Mouse (Mus musculus): ENCODE data around the gene Mapk8. TPM values are rescaled to one million over a fixed set of nuclear protein-coding genes. Genes with fewer than 3 reads are reported as not detected.

The Mapk8 gene
- polyA plus RNA-seq, 1 experiment from 2014 or later: 14.3 TPM

- 0 out of 2 replicates have a peak, but pooled peaks have one; percentile 40 for TF ChIP-seq CTCF (IDR thresholded peaks at IDR 0.05; ENCODE audit: low read depth)
These were observed 44.6 kb downstream of the Mapk8 start for GRCm38 (mm10) chr14:33402331-33402730.

DNA sequence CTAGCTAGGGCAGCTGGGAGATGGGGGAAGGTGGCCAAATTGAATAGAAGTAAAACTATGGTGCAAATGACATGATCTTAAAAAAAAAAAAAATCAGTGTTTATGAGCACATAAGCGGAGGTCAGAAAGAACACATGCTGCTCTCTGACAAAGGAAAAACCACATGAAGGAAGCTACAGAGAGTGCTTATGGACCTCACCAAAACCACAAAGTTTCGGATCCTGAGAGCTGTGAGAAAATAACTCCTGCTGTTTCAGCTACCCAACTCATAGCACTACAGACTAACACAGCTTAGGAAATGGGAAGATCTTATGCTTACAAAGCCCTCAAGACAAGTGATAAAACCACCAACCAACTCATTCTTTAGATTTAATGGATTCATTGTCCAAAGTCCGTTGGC lies 46.9 kb downstream of the Mapk8 start:
- Histone ChIP-seq H3K4me1 (replicated peaks; ENCODE audit: insufficient read depth, low read length) (no peaks in the 10 kb centered on the region), H3K9ac (ENCODE audit: low read depth, low read length) (no peak overlapping the region), H3K4me2 (ENCODE audit: low read length) (no peak overlapping the region), H3K27ac (no peak overlapping the region), H3K27me3 (ENCODE audit: insufficient read depth, low read length) (no peaks in the 10 kb centered on the region), H3K4me3 (replicated peaks; ENCODE audit: low read depth, low read length) (no peak overlapping the region), H3K36me3 (ENCODE audit: insufficient read depth, low read length) (peaks cover 6% of the 10 kb centered on the region), H3K9me3 (replicated peaks; ENCODE audit: low read length) (no peaks in the 10 kb centered on the region)
- TF ChIP-seq CTCF (IDR thresholded peaks at IDR 0.05; ENCODE audit: low read depth): no peak
- ATAC-seq (replicated peaks; ENCODE audit: low FRiP score, low read depth) (no peak), DNase-seq (ENCODE audit: low spot score) (peak; percentile 10)
- 79% methylated on average over 3 of the region's 3 CpGs for WGBS

More at GRCm38 (mm10) chr14:33402331-33402730, 44.6 kb downstream of the Mapk8 start:
- H3K9me3 ChIP-seq (replicated peaks; ENCODE audit: low read length): no peaks in the 10 kb centered on the region
- DNase-seq (ENCODE audit: low spot score) (no peak), ATAC-seq (replicated peaks; ENCODE audit: low FRiP score, low read depth) (no peak)
- H3K4me2 ChIP-seq (ENCODE audit: low read length): no peak overlapping the region
- peaks cover 6% of the 10 kb centered on the region for H3K36me3 ChIP-seq (ENCODE audit: insufficient read depth, low read length)
- no peaks in the 10 kb centered on the region for H3K27me3 ChIP-seq (ENCODE audit: insufficient read depth, low read length)
- H3K9ac ChIP-seq (ENCODE audit: low read depth, low read length): no peak overlapping the region
- H3K4me1 ChIP-seq (replicated peaks; ENCODE audit: insufficient read depth, low read length): no peaks in the 10 kb centered on the region
- 97% methylated on average over 1 of the region's 1 CpGs for WGBS
- no peak overlapping the region for H3K4me3 ChIP-seq (replicated peaks; ENCODE audit: low read depth, low read length)
- no peak overlapping the region for H3K27ac ChIP-seq

DNA sequence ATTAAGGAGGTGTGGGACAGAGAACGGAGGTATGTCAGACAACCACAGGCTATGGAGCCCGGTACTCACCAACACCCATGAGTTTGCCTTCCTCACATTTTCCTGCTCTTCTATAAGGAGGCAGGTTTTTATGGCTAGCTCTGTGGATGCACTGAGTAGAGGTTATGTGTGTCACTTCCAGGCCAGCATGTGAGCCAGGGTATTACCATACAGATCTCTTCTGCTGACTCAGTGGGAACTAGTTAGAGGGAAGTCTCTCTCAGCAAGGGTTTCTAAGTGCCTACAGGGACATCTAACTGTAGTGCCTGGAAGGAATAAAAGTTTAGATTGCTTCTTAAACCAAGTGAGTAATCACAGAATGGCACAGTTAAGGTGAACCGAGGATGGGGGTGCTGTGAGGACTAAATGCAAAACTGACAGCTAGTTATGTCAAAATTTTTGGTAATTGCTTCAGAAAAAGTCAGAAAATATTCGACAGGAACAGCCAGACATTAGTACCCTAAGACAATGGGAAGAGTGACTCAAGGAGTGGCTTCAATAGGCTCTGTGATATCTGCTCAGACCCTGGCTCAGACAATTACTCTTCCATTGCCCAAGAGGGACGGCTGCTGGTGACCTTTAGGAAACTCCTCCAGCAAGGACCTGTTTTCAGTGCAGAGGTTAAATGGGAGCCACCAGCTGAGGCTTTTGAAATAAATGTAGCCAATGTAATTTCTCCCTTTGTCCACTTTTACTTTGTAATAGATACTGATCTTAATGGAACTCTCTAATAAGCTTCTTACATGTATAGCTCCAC lies 48.7 kb downstream of the Mapk8 start:
- ATAC-seq (replicated peaks; ENCODE audit: low FRiP score, low read depth): no peak

DNA sequence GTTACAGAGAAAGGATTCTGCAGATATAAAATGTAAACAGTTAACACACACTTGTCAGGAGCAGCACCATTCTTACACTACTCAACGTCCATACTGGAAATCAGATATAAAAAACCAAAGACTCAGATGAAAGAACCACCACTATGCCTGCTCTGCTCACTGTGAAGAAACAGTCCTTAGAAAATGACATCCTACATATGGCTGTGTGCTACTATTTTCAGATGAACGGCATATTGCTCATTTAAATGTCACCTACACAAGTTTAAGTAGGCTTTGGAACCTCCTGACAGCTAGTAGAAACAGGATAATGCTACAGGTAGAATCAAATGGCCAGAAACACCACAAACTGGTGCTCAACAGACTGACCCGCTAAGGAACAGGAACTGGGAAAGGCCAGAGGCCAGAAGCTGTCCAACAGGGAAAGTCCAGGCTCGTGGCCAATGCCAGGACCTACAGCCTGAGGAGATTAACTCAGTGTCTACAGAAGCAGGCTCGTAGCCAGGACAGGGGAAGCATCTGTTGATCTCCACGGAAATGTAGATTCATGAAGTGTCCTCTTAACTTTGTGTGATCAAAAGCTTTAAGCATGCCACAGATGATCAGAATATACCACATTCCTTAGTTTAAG lies 66.0 kb downstream of the Mapk8 start:
- no peak for ATAC-seq (replicated peaks; ENCODE audit: low FRiP score, low read depth)
- H3K4me1 ChIP-seq (replicated peaks; ENCODE audit: insufficient read depth, low read length): no peaks in the 10 kb centered on the region
- H3K9me3 ChIP-seq (replicated peaks; ENCODE audit: low read length): no peaks in the 10 kb centered on the region
- DNase-seq (ENCODE audit: low spot score): no peak
- H3K27ac ChIP-seq: no peak overlapping the region
- 80% methylated on average over 6 of the region's 6 CpGs for WGBS
- H3K27me3 ChIP-seq (ENCODE audit: insufficient read depth, low read length): no peaks in the 10 kb centered on the region
- H3K4me3 ChIP-seq (replicated peaks; ENCODE audit: low read depth, low read length): no peak overlapping the region
- no peak overlapping the region for H3K9ac ChIP-seq (ENCODE audit: low read depth, low read length)
- 0 out of 2 replicates have a peak, but pooled peaks cover 6% of the 10 kb centered on the region for H3K36me3 ChIP-seq (ENCODE audit: insufficient read depth, low read length)
- no peak overlapping the region for H3K4me2 ChIP-seq (ENCODE audit: low read length)
- no peak for TF ChIP-seq CTCF (IDR thresholded peaks at IDR 0.05; ENCODE audit: low read depth)

More for the DNA sequence above, 48.7 kb downstream of the Mapk8 start:
- no peak for TF ChIP-seq CTCF (IDR thresholded peaks at IDR 0.05; ENCODE audit: low read depth)
- Histone ChIP-seq H3K9me3 (replicated peaks; ENCODE audit: low read length) (no peaks in the 10 kb centered on the region), H3K9ac (ENCODE audit: low read depth, low read length) (no peak overlapping the region), H3K4me2 (ENCODE audit: low read length) (no peak overlapping the region), H3K27ac (no peak overlapping the region), H3K4me1 (replicated peaks; ENCODE audit: insufficient read depth, low read length) (no peaks in the 10 kb centered on the region), H3K36me3 (ENCODE audit: insufficient read depth, low read length) (peaks cover 6% of the 10 kb centered on the region), H3K27me3 (ENCODE audit: insufficient read depth, low read length) (no peaks in the 10 kb centered on the region), H3K4me3 (replicated peaks; ENCODE audit: low read depth, low read length) (no peak overlapping the region)
- WGBS: 82% methylated on average over 5 of the region's 5 CpGs
- no peak for DNase-seq (ENCODE audit: low spot score)

GRCm38 (mm10) chr14:33378723-33379122 lies 68.2 kb downstream of the Mapk8 start:
- no peak overlapping the region for H3K4me2 ChIP-seq (ENCODE audit: low read length)
- H3K4me3 ChIP-seq (replicated peaks; ENCODE audit: low read depth, low read length): no peak overlapping the region
- 76% methylated on average over 5 of the region's 5 CpGs for WGBS
- H3K27ac ChIP-seq: no peak overlapping the region
- no peak for TF ChIP-seq CTCF (IDR thresholded peaks at IDR 0.05; ENCODE audit: low read depth)
- no peak for ATAC-seq (replicated peaks; ENCODE audit: low FRiP score, low read depth)
- no peak for DNase-seq (ENCODE audit: low spot score)
- no peaks in the 10 kb centered on the region for H3K27me3 ChIP-seq (ENCODE audit: insufficient read depth, low read length)
- H3K9me3 ChIP-seq (replicated peaks; ENCODE audit: low read length): no peaks in the 10 kb centered on the region
- no peaks in the 10 kb centered on the region for H3K4me1 ChIP-seq (replicated peaks; ENCODE audit: insufficient read depth, low read length)
- H3K36me3 ChIP-seq (ENCODE audit: insufficient read depth, low read length): no peaks in the 10 kb centered on the region
- H3K9ac ChIP-seq (ENCODE audit: low read depth, low read length): no peak overlapping the region

DNA sequence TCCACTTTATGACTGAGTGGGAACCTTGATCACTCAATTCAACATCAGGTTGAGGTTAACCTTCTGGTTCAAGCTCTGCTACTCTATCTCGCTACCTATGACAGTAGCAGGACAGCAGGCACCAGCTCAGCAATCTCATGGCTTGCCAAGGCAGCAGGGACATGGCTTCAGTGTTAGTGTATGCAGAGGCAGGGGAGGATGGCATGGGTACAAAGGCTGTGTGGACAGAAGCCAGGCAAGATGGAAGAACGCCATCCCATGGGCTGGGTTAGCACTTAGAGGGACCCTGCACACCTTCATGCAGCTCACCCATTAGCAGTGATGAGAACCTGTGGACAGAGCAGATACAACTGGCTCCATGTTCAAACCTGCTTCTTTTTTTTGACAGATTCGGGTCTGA lies 69.7 kb downstream of the Mapk8 start:
- DNase-seq (ENCODE audit: low spot score): no peak
- Histone ChIP-seq H3K27me3 (ENCODE audit: insufficient read depth, low read length) (no peaks in the 10 kb centered on the region), H3K27ac (no peak overlapping the region), H3K9me3 (replicated peaks; ENCODE audit: low read length) (no peaks in the 10 kb centered on the region), H3K4me2 (ENCODE audit: low read length) (no peak overlapping the region), H3K36me3 (ENCODE audit: insufficient read depth, low read length) (no peaks in the 10 kb centered on the region), H3K4me3 (replicated peaks; ENCODE audit: low read depth, low read length) (no peak overlapping the region), H3K4me1 (replicated peaks; ENCODE audit: insufficient read depth, low read length) (no peaks in the 10 kb centered on the region), H3K9ac (ENCODE audit: low read depth, low read length) (no peak overlapping the region)
- no peak for ATAC-seq (replicated peaks; ENCODE audit: low FRiP score, low read depth)
- 88% methylated on average over 3 of the region's 3 CpGs for WGBS
- TF ChIP-seq CTCF (IDR thresholded peaks at IDR 0.05; ENCODE audit: low read depth): no peak

All from kidney, postnatal 0 days (tissue).